In the genomic region with DNA sequence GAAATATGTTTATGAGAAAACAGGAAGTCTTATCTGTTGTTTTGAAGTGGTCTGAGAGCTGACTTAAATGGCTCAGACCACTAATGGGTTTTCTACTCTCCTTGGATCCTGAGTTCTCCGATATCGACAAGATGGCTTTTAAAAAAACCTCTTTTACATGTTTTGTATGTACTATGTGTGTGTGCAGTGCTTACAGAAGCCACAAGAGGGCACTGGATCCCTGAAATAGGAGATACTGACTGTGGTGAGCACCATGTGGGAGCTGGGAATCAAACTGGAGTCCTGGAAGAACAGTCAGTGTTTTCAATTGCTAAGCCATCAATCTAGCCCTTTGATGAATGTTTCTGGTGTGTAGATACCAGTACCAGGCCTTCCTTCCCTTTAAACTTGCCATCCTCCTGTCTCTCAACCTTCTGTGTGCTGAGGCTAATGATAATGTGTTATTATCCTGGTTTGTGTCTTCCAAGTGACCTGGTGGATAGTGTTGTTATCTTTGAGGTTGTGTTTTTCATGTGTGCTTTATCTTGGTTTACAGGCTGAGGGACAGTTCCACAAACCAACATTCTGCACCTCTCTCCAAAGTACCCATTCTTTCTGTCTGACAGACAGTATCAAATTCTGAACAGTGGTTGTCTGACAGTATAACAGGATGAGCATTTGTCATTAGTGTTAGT, we compare ENCODE assay signal across 19 mouse cellular contexts.
DNase-seq lines count a peak whose midpoint lies in the region; ATAC-seq and TF ChIP-seq lines count a peak whose summit lies in the region.
"Had no signal": no experiment of that assay in that cellular context is flagged by ENCODE, and none has a peak within 500 bp of the region (broad histone marks: within the 10 kb centered on the region; RNA-seq: fewer than 3 reads in every experiment).

No protein-coding gene starts in this region.

- WGBS in heart, postnatal 0 days = 93% methylated on average over 2 of the region's 2 CpGs
- WGBS in midbrain, postnatal 0 days = 97% methylated on average over 2 of the region's 2 CpGs
- 97% methylated on average over 2 of the region's 2 CpGs for WGBS in midbrain, embryonic 15.5 days
- 92% methylated on average over 2 of the region's 2 CpGs for WGBS in stomach, postnatal 0 days

- no peak for DNase-seq in heart, postnatal 0 days (ENCODE audit: low spot score)
- DNase-seq in heart, adult 9 months (ENCODE audit: low spot score in 2 of 2) = no peak
- no peak for DNase-seq in midbrain, postnatal 0 days (ENCODE audit: low spot score)
- peak; percentile 44 for DNase-seq in induced T-regulatory cell, adult 2 months (ENCODE audit: low read depth)
- no peak for DNase-seq in stomach, postnatal 0 days (ENCODE audit: low spot score)
- DNase-seq in thymus, adult 18-20 months = no peak
- DNase-seq in thymus, postnatal 36 days = no peak
- DNase-seq: adrenal gland, postnatal 10 days; cerebellum, adult 2 months; heart, postnatal 10 days; kidney, adult 9 months; lung, postnatal 4 days; spleen, adult 18-20 months had no signal

- ATAC-seq in heart, postnatal 0 days (ENCODE audit: insufficient read depth, low read depth) = no peak
- ATAC-seq in midbrain, postnatal 0 days (ENCODE audit: low FRiP score) = no peak
- ATAC-seq in midbrain, embryonic 15.5 days (replicated peaks) = no peak
- ATAC-seq in stomach, postnatal 0 days (ENCODE audit: low FRiP score, low TSS enrichment) = no peak
- ATAC-seq: midbrain, embryonic 13.5 days had no signal

- peak; percentile 21 for TF ChIP-seq CTCF in heart, postnatal 0 days (IDR thresholded peaks at IDR 0.05; ENCODE audit: low read depth)
- peak; percentile 33; the same call in 1 of the 2 replicates for TF ChIP-seq CTCF in midbrain, postnatal 0 days (IDR thresholded peaks at IDR 0.05)
- TF ChIP-seq CTCF in stomach, postnatal 0 days (IDR thresholded peaks at IDR 0.05; ENCODE audit: low read depth) = peak; percentile 49

- H3K4me2 ChIP-seq in heart, postnatal 0 days (ENCODE audit: low read depth, low read length) = no peak overlapping the region
- H3K4me2 ChIP-seq in midbrain, postnatal 0 days (ENCODE audit: low read depth, low read length, poor library complexity, severe bottlenecking) = no peak overlapping the region
- no peak overlapping the region for H3K4me2 ChIP-seq in midbrain, embryonic 15.5 days
- no peak overlapping the region for H3K4me2 ChIP-seq in stomach, postnatal 0 days (replicated peaks; ENCODE audit: low read depth)
- H3K4me2 ChIP-seq: hindbrain, embryonic 13.5 days; limb, embryonic 15.5 days; midbrain, embryonic 13.5 days; stomach, embryonic 15.5 days had no signal

- TF ChIP-seq EP300 in heart, postnatal 0 days (IDR thresholded peaks at IDR 0.05; ENCODE audit: low read depth) = no peak
- TF ChIP-seq EP300 in stomach, postnatal 0 days (optimal IDR thresholded peaks at IDR 0.05) = no peak

- no peaks in the 10 kb centered on the region for H3K36me3 ChIP-seq in heart, postnatal 0 days (replicated peaks; ENCODE audit: control insufficient read depth, insufficient read depth, low read length)
- H3K36me3 ChIP-seq in midbrain, postnatal 0 days (ENCODE audit: insufficient read depth, low read length) = no peaks in the 10 kb centered on the region
- no peaks in the 10 kb centered on the region for H3K36me3 ChIP-seq in midbrain, embryonic 15.5 days (replicated peaks)
- H3K36me3 ChIP-seq in stomach, postnatal 0 days (ENCODE audit: control insufficient read depth, insufficient read depth, low read length) = no peaks in the 10 kb centered on the region
- H3K36me3 ChIP-seq: hindbrain, embryonic 13.5 days; limb, embryonic 15.5 days; midbrain, embryonic 13.5 days; stomach, embryonic 15.5 days had no signal

- H3K9me3 ChIP-seq in heart, postnatal 0 days (replicated peaks; ENCODE audit: control insufficient read depth, low read length) = peaks cover 5% of the 10 kb centered on the region; the same call in 1 of the 2 replicates
- H3K9me3 ChIP-seq in midbrain, postnatal 0 days (ENCODE audit: low read length) = 0 out of 2 replicates have a peak, but pooled peaks cover 2% of the 10 kb centered on the region
- H3K9me3 ChIP-seq in midbrain, embryonic 15.5 days = no peaks in the 10 kb centered on the region
- H3K9me3 ChIP-seq in stomach, postnatal 0 days (ENCODE audit: control insufficient read depth, low read length) = no peaks in the 10 kb centered on the region
- H3K9me3 ChIP-seq: limb, embryonic 15.5 days; stomach, embryonic 15.5 days had no signal

- H3K27me3 ChIP-seq in heart, postnatal 0 days (ENCODE audit: control insufficient read depth, insufficient read depth, low read length) = no peaks in the 10 kb centered on the region
- no peaks in the 10 kb centered on the region for H3K27me3 ChIP-seq in midbrain, postnatal 0 days (ENCODE audit: insufficient read depth, low read length)
- H3K27me3 ChIP-seq in midbrain, embryonic 15.5 days (replicated peaks) = no peaks in the 10 kb centered on the region
- no peaks in the 10 kb centered on the region for H3K27me3 ChIP-seq in stomach, postnatal 0 days (ENCODE audit: control insufficient read depth, insufficient read depth, low read length)
- H3K27me3 ChIP-seq: hindbrain, embryonic 13.5 days; limb, embryonic 15.5 days; midbrain, embryonic 13.5 days; stomach, embryonic 15.5 days had no signal

- H3K4me3 ChIP-seq in heart, postnatal 0 days (ENCODE audit: low read depth, low read length) = no peak overlapping the region
- no peak overlapping the region for H3K4me3 ChIP-seq in midbrain, postnatal 0 days (ENCODE audit: low read depth, low read length)
- no peak overlapping the region for H3K4me3 ChIP-seq in midbrain, embryonic 15.5 days
- H3K4me3 ChIP-seq in stomach, postnatal 0 days (ENCODE audit: low read depth, low read length) = no peak overlapping the region
- H3K4me3 ChIP-seq: forebrain, embryonic 10.5 days; hindbrain, embryonic 13.5 days; limb, embryonic 15.5 days; midbrain, embryonic 13.5 days; stomach, embryonic 15.5 days had no signal

- peaks cover 37% of the 10 kb centered on the region for H3K4me1 ChIP-seq in heart, postnatal 0 days (ENCODE audit: control insufficient read depth, insufficient read depth)
- H3K4me1 ChIP-seq in midbrain, postnatal 0 days (ENCODE audit: insufficient read depth, low read length) = no peaks in the 10 kb centered on the region
- peaks cover 1% of the 10 kb centered on the region; the same call in 1 of the 2 replicates for H3K4me1 ChIP-seq in midbrain, embryonic 15.5 days
- H3K4me1 ChIP-seq in stomach, postnatal 0 days (replicated peaks; ENCODE audit: control insufficient read depth, insufficient read depth) = peaks cover 2% of the 10 kb centered on the region; the same call in 1 of the 2 replicates

- no peak overlapping the region for H3K9ac ChIP-seq in heart, postnatal 0 days (replicated peaks; ENCODE audit: low read depth, low read length)
- H3K9ac ChIP-seq in midbrain, postnatal 0 days (replicated peaks; ENCODE audit: low read length, poor library complexity, severe bottlenecking) = no peak overlapping the region
- no peak overlapping the region for H3K9ac ChIP-seq in midbrain, embryonic 15.5 days
- H3K9ac ChIP-seq in stomach, postnatal 0 days (ENCODE audit: low read length) = no peak overlapping the region
- H3K9ac ChIP-seq: hindbrain, embryonic 13.5 days; limb, embryonic 15.5 days; midbrain, embryonic 13.5 days; stomach, embryonic 15.5 days had no signal

- no peak overlapping the region for H3K27ac ChIP-seq in heart, postnatal 0 days (ENCODE audit: low read depth)
- H3K27ac ChIP-seq in midbrain, postnatal 0 days (ENCODE audit: low read depth, low read length) = no peak overlapping the region
- H3K27ac ChIP-seq in midbrain, embryonic 15.5 days = no peak overlapping the region
- H3K27ac ChIP-seq in stomach, postnatal 0 days (replicated peaks) = no peak overlapping the region
- H3K27ac ChIP-seq: forebrain, embryonic 10.5 days; hindbrain, embryonic 13.5 days; limb, embryonic 15.5 days; midbrain, embryonic 13.5 days; stomach, embryonic 15.5 days had no signal
